Mouse (Mus musculus): ENCODE measurements around the gene Cog1. TPM values are rescaled to one million over a fixed set of nuclear protein-coding genes. Genes with fewer than 3 reads are reported as not detected.

The Cog1 gene
- polyA plus RNA-seq, 1 experiment from 2014 or later = 31.0 TPM

GRCm38 (mm10) chr11:113667122-113667521 lies 18.2 kb downstream of the Cog1 start:
- Histone ChIP-seq H3K79me2 (ENCODE audit: inconsistent target) (peaks cover 94% of the 10 kb centered on the region), H3K36me3 (ENCODE audit: inconsistent target) (peaks cover 9% of the 10 kb centered on the region), H3K4me3 (ENCODE audit: inconsistent target) (no peak overlapping the region), H3K27ac (no peak overlapping the region)
- 100% methylated on average over 2 of the region's 2 CpGs for WGBS (ENCODE audit: missing documents)

- no peak overlapping the region for H3K4me3 ChIP-seq (ENCODE audit: inconsistent target)
- peaks cover 98% of the 10 kb centered on the region for H3K79me2 ChIP-seq (ENCODE audit: inconsistent target)
- WGBS (ENCODE audit: missing documents) = 76% methylated on average over 3 of the region's 4 CpGs
- H3K36me3 ChIP-seq (ENCODE audit: inconsistent target) = peaks cover 4% of the 10 kb centered on the region
- H3K27ac ChIP-seq = no peak overlapping the region
Observed at GRCm38 (mm10) chr11:113667704-113668103, 18.7 kb downstream of the Cog1 start.

- Histone ChIP-seq H3K36me3 (ENCODE audit: inconsistent target) (peaks cover 14% of the 10 kb centered on the region; the same call in 1 of the 2 replicates), H3K79me2 (ENCODE audit: inconsistent target) (peaks cover 100% of the 10 kb centered on the region), H3K4me3 (ENCODE audit: inconsistent target) (no peak overlapping the region), H3K27ac (no peak overlapping the region)
- WGBS (ENCODE audit: missing documents) = 51% methylated on average over 5 of the region's 5 CpGs
Observed at GRCm38 (mm10) chr11:113668857-113669256, 19.9 kb downstream of the Cog1 start.

GRCm38 (mm10) chr11:113669711-113670110 lies 20.7 kb downstream of the Cog1 start:
- H3K4me3 ChIP-seq (ENCODE audit: inconsistent target) = no peak overlapping the region
- peaks cover 100% of the 10 kb centered on the region for H3K79me2 ChIP-seq (ENCODE audit: inconsistent target)
- WGBS (ENCODE audit: missing documents) = 69% methylated on average over 3 of the region's 4 CpGs
- H3K27ac ChIP-seq = no peak overlapping the region
- peaks cover 20% of the 10 kb centered on the region; the same call in 1 of the 2 replicates for H3K36me3 ChIP-seq (ENCODE audit: inconsistent target)

GRCm38 (mm10) chr11:113673614-113674013 lies 24.6 kb downstream of the Cog1 start:
- H3K27ac ChIP-seq = no peak overlapping the region
- peaks cover 100% of the 10 kb centered on the region for H3K79me2 ChIP-seq (ENCODE audit: inconsistent target)
- no peak overlapping the region for H3K4me3 ChIP-seq (ENCODE audit: inconsistent target)
- WGBS (ENCODE audit: missing documents) = 97% methylated on average over 4 of the region's 4 CpGs
- H3K36me3 ChIP-seq (ENCODE audit: inconsistent target) = peaks cover 25% of the 10 kb centered on the region; the same call in 1 of the 2 replicates

- no peak overlapping the region for H3K4me3 ChIP-seq (ENCODE audit: inconsistent target)
- WGBS (ENCODE audit: missing documents) = 99% methylated on average over 5 of the region's 5 CpGs
- no peak overlapping the region for H3K27ac ChIP-seq
- peaks cover 100% of the 10 kb centered on the region for H3K79me2 ChIP-seq (ENCODE audit: inconsistent target)
- H3K36me3 ChIP-seq (ENCODE audit: inconsistent target) = peaks cover 25% of the 10 kb centered on the region; the same call in 1 of the 2 replicates
Observed at GRCm38 (mm10) chr11:113674595-113674994, 25.6 kb downstream of the Cog1 start.

- H3K27ac ChIP-seq = no peak overlapping the region
- H3K79me2 ChIP-seq (ENCODE audit: inconsistent target) = peaks cover 100% of the 10 kb centered on the region
- no peak overlapping the region for H3K4me3 ChIP-seq (ENCODE audit: inconsistent target)
- WGBS (ENCODE audit: missing documents) = 66% methylated on average over 2 of the region's 2 CpGs
- peaks cover 25% of the 10 kb centered on the region; the same call in 1 of the 2 replicates for H3K36me3 ChIP-seq (ENCODE audit: inconsistent target)
Observed at GRCm38 (mm10) chr11:113676847-113677246, 27.9 kb downstream of the Cog1 start.

- H3K79me2 ChIP-seq (ENCODE audit: inconsistent target) = peaks cover 100% of the 10 kb centered on the region
- no peak overlapping the region for H3K27ac ChIP-seq
- H3K4me3 ChIP-seq (ENCODE audit: inconsistent target) = no peak overlapping the region
- WGBS (ENCODE audit: missing documents) = 100% methylated on average over 2 of the region's 2 CpGs
- peaks cover 25% of the 10 kb centered on the region; the same call in 1 of the 2 replicates for H3K36me3 ChIP-seq (ENCODE audit: inconsistent target)
Observed at GRCm38 (mm10) chr11:113677378-113677777, 28.4 kb downstream of the Cog1 start.

- peaks cover 20% of the 10 kb centered on the region; the same call in 1 of the 2 replicates for H3K36me3 ChIP-seq (ENCODE audit: inconsistent target)
Observed at GRCm38 (mm10) chr11:113678373-113678772, 29.4 kb downstream of the Cog1 start.

GRCm38 (mm10) chr11:113680954-113681353 lies 32.0 kb downstream of the Cog1 start:
- no peak overlapping the region for H3K4me3 ChIP-seq (ENCODE audit: inconsistent target)
- H3K36me3 ChIP-seq (ENCODE audit: inconsistent target) = peaks cover 6% of the 10 kb centered on the region; the same call in 1 of the 2 replicates
- peaks cover 92% of the 10 kb centered on the region for H3K79me2 ChIP-seq (ENCODE audit: inconsistent target)
- no peak overlapping the region for H3K27ac ChIP-seq
- WGBS (ENCODE audit: missing documents) = 86% methylated on average over 2 of the region's 2 CpGs

More at GRCm38 (mm10) chr11:113678373-113678772, 29.4 kb downstream of the Cog1 start:
- Histone ChIP-seq H3K27ac (no peak overlapping the region), H3K79me2 (ENCODE audit: inconsistent target) (peaks cover 100% of the 10 kb centered on the region), H3K4me3 (ENCODE audit: inconsistent target) (no peak overlapping the region)
- WGBS (ENCODE audit: missing documents) = 78% methylated on average over 7 of the region's 8 CpGs

GRCm38 (mm10) chr11:113681979-113682378 lies 33.0 kb downstream of the Cog1 start:
- Histone ChIP-seq H3K4me3 (ENCODE audit: inconsistent target) (peak overlapping the region; percentile 68; the same call in 1 of the 2 replicates), H3K27ac (no peak overlapping the region)

GRCm38 (mm10) chr11:113682897-113683626 lies 34.1 kb downstream of the Cog1 start:
- 9% methylated on average over 32 of the region's 38 CpGs for WGBS (ENCODE audit: missing documents)
- peaks cover 85% of the 10 kb centered on the region for H3K79me2 ChIP-seq (ENCODE audit: inconsistent target)
- H3K36me3 ChIP-seq (ENCODE audit: inconsistent target) = no peaks in the 10 kb centered on the region; the same call in 1 of the 2 replicates
- peak overlapping the region; percentile 63 for H3K27ac ChIP-seq
- H3K4me3 ChIP-seq (ENCODE audit: inconsistent target) = peak overlapping the region; percentile 68

More at GRCm38 (mm10) chr11:113681979-113682378, 33.0 kb downstream of the Cog1 start:
- no peaks in the 10 kb centered on the region for H3K36me3 ChIP-seq (ENCODE audit: inconsistent target)
- peaks cover 92% of the 10 kb centered on the region for H3K79me2 ChIP-seq (ENCODE audit: inconsistent target)

GRCm38 (mm10) chr11:113683627-113683956 lies 34.6 kb downstream of the Cog1 start:
- peak overlapping the region; percentile 68 for H3K4me3 ChIP-seq (ENCODE audit: inconsistent target)
- peak overlapping the region; percentile 63 for H3K27ac ChIP-seq
- WGBS (ENCODE audit: missing documents) = under 1% methylated on average over 37 of the region's 38 CpGs
- peaks cover 80% of the 10 kb centered on the region for H3K79me2 ChIP-seq (ENCODE audit: inconsistent target)
- H3K36me3 ChIP-seq (ENCODE audit: inconsistent target) = peaks cover 4% of the 10 kb centered on the region

- H3K4me3 ChIP-seq (ENCODE audit: inconsistent target) = peak within 1 kb of the TSS; percentile 72
- peak within 1 kb of the TSS; percentile 89 for H3K27ac ChIP-seq
- H3K79me2 ChIP-seq (ENCODE audit: inconsistent target) = peaks cover 74% of the 10 kb centered on the region
- under 1% methylated on average over 70 of the region's 73 CpGs for WGBS (ENCODE audit: missing documents)
- peaks cover 10% of the 10 kb centered on the region for H3K36me3 ChIP-seq (ENCODE audit: inconsistent target)
Observed at GRCm38 (mm10) chr11:113683957-113684706, 35.2 kb downstream of the Cog1 start, which contains the start of the genes Fam104a and D11Wsu47e. TSS of gene Fam104a (minus strand) at chr11:113684155. TSS of gene D11Wsu47e (plus strand) at chr11:113684412.

Data from macrophage (primary cell).